Mouse (Mus musculus): Measurements from ENCODE around the gene Smoc1.

Smoc1 gene

DNA sequence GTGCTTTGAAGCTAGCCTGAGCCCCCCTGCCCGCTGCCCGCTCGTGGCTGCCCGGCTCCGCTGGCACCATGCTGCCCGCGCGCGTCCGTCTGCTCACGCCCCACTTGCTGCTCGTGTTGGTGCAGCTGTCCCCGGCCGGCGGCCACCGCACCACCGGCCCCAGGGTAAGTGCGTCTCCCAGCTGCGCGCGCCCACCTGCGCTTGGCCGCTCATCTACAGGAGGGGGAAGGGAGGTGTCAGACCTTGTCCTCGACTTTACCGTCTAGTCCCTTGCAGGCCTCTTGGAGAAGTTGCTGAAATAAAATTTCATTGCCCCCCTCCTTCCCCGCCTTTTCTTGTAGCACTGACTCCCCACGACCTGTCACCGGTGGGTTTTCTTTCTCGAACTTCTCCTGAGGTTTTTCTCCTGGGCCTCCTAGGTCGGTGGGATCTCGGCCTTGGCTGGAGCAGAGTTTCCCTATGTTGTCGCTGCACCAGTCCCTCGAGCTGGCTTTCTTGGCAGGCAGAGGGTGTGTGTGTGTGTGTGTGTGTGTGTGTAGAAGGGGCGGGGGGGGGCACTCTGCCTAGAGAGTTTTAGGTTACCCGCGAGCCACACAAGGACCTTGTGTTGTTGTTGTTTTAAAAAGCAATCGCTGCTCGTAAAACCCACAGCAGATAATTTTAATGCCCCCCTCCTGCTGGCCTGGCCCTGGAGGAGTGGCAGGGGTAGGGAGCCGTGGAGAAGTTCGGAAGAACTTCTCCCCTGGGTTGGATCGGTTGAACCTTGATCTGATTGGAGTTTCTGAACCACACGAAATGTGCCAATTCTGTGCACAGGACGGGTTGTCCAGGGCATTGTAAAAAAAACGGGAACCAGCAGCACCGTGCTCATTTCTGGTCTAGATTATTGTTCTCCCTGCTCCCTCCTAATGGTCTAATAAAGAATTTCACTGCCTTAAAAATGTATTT is 661 bp downstream of the Smoc1 start:
- peak; percentile 40 for DNase-seq

DNA sequence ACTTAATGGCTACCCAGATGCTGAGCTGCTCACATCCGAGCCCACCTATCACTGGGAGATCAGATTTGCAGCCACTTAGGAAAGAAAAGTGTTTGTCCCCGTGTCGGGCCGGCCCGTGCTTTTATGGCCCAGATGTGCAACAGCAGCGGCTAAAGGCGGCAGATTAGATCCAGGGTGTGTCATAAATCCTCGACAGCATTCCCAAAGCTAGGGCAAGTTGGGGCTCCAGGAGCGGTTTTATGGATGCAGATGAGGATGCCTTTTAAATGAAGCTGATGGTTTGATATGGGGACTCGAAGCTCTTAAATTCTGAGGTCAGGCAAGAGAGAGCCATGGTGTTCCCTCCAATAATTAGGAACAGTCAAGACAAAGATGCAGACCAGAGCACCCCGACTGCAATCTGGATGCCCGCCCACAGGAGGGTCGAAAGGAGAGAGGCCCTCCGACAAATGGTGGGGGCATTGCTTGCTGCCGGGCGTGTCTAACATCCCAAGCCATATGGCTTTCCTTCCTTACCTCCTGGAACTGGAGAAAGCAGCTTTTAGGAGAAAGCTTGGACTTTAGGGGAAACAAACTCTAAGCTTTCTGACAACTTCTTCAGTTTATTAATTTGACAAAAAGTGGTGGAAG is 1.8 kb downstream of the Smoc1 start:
- no peak for DNase-seq

GRCm38 (mm10) chr12:81029731-81030130 is 3.1 kb downstream of the Smoc1 start:
- no peak for DNase-seq

GRCm38 (mm10) chr12:81031579-81031978 is 5.0 kb downstream of the Smoc1 start:
- no peak for DNase-seq

GRCm38 (mm10) chr12:81033389-81034041 is 6.9 kb downstream of the Smoc1 start:
- peak; percentile 13 for DNase-seq

DNA sequence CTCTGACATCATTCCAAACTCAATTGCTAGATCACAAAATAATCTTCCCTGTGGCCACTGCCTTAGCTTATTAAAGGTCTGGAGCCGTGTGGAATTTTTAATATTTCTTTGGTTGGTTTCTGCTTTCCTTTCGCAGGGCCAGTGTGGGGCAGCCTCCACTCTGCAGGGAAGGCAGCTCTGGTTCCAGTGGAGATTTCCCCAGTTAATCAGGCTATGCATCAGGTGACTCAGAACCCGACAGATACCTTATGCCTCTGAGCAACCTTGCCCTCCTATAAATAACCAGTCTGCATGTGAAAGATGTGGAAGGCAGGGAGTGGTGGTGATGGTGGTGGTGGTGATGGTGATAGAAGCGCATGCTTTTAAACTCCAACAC is 7.4 kb downstream of the Smoc1 start:
- DNase-seq: no peak

DNA sequence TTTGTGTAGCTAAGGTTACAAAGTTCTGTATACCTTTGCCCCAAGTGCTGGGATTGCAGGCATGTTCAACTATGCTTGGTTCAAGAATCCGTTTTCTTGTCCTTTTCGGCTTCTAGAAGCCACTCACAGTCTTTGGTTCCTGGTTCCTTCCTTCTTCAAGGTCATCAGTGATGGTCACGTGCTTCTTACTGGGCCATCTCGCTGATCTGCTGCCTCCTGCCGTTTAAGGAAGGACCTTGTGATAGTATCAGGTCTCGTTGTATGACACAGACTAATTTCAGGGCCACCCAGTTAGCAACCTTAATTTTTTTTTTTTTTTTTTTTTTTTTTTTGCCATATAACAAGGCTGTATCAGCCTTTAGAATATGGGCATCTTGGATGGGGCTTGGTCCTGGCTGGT is 9.2 kb downstream of the Smoc1 start:
- no peak for DNase-seq

GRCm38 (mm10) chr12:81043616-81044015 is 17.0 kb downstream of the Smoc1 start:
- no peak for DNase-seq

DNA sequence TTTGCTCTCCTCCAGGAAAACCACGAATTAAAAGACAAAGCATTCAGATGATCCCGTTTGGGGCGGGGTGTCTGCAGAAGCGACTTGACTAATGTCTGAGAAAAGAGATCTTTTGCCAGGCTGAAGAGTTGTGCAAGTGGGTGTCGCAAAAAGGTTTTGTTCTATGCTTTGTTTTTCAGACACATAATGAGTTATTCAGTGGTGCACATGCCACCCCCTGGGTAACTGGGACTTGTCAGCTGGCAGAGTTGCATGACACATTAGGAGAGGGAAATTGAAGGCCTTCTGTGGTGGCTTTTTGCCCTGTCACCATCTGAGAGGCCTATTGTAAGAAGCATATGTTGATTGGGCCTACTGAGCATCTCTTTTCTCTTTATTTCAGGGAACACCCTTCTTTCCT is 20.3 kb downstream of the Smoc1 start:
- DNase-seq: peak; percentile 69

GRCm38 (mm10) chr12:81049661-81050060 is 23.1 kb downstream of the Smoc1 start:
- no peak for DNase-seq

- no peak for DNase-seq
Measured at GRCm38 (mm10) chr12:81055000-81055705, 28.5 kb downstream of the Smoc1 start.

DNA sequence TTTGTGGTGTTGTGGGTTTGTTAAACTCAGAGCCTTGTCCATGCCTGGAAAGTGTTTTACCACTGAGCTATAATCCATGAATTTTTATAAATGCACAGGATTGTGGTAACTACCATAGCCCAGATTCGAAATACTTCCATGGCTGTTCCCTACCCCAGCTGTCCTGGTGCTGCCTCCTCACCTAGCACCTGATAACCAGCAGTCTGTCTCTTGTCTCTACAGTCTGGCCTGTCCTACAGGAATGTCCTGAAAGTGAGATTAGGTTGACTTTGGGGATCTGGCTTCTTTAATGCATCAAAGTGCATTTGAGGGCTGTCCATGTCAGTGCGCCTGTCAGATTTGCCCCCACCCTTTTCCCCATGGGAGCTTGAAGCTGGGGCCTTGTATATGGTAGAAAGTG is 29.2 kb downstream of the Smoc1 start:
- no peak for DNase-seq

- DNase-seq: no peak
Measured at GRCm38 (mm10) chr12:81057619-81058018, 31.0 kb downstream of the Smoc1 start.

GRCm38 (mm10) chr12:81058561-81058960 is 32.0 kb downstream of the Smoc1 start:
- DNase-seq: no peak

GRCm38 (mm10) chr12:81061831-81062361 is 35.3 kb downstream of the Smoc1 start:
- DNase-seq: no peak

DNA sequence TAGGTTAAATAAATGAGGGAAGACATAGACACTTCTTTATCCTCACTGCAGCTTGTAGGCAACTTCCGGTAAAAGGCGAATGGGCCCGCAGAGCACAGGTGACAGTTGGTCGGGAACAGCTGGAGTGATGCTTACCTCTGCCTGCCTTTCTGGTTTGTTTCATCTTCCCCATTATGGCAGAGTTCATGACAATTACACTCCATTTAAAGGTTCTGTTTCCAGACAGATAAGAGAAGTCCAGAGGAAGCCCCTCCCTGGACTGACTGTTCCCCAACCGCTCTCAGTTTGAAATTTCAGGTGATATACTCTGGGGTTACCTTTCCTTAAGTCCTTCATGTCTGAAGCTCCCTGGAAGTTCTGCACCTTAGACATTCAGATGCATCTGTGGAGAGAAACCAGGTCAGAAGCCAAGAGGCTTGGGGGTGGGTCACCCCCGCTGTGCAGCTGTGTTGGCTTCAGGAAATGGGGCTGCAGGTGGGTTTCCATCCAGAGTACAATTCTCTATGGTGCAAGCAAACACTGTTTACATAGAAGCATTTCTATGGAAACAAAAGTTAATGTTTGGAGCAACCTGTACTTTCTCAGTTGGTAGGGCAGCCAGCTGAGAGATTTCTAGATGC is 36.8 kb downstream of the Smoc1 start:
- DNase-seq: no peak

- no peak for DNase-seq
Measured at GRCm38 (mm10) chr12:81074139-81074538, 47.5 kb downstream of the Smoc1 start.

DNA sequence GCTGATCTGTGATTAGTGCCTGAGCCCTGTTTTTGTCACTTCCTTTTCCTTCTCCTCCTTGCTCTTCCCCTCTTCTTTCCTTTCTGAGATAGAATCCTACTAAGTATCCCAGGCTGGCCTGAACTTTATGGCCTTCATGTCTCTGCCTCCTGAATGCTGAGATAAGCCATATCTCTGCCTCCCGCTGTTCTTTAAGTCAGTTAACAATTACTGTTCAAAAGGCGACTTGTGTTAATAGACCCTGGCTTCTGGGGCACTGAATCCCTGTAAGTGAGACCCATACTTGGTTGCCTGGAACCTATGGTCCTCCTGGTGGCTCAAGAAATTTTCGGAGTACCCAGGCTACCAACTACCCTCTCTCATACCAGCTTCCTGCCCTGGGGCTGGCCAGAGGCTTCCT is 48.3 kb downstream of the Smoc1 start:
- no peak for DNase-seq

GRCm38 (mm10) chr12:81077953-81078646 is 51.5 kb downstream of the Smoc1 start:
- no peak for DNase-seq

DNA sequence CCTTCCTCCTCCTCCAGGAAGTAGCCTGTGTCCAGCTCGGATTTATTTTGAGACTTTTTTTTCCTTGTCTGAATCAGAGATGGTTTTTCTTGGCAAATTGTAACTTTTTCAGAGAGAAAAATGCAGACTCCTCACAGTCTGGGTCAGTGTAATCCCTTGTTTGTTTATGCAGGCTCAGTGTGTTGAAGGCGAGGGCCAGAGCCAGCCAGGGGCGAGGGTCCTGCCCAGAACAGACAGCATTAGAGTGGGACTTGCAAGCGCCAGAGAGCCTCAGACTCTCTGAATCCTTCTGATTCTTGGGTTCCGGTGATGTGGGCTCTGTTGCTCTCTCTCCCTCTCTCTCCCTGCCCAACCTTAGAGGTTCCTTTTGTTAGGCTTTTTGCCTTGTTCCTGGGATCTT is 53.7 kb downstream of the Smoc1 start:
- no peak for DNase-seq

- no peak for DNase-seq
Measured at GRCm38 (mm10) chr12:81081031-81081430, 54.4 kb downstream of the Smoc1 start.

GRCm38 (mm10) chr12:81083146-81083545 is 56.5 kb downstream of the Smoc1 start:
- no peak for DNase-seq

Data from cerebellum, adult 9-11 months (tissue).